Mouse (Mus musculus) 3T3-L1 (cell line): ENCODE data around the gene Dera.
A peak's percentile ranks its signal among the peaks of the same experiment; 100 is the strongest.

Experiments used
- DNase-seq: peaks from one replicate; pipeline ENCODE4 v3.0.0-alpha.2; 2015; ENCODE audit warnings: low read depth, low spot score

Gene Dera

DNA sequence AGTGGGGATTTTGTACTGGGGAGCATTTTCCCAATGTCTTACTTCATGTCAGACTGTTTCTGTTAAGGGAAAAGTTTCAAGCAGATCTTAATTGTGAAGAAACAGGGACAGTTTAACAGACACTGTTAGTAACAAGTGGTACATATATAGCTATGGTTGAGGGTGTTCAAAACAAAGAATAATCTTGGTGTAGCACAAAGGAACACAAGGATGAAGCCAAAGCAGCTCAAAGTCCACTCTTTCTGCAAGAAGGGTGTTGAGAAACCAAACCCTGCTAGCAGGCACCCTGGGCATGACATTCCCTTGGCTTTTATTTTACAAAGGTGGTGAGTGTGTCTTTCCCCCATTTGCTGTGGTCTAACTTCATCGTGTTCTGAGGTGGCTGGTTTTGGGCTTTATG, 3.5 kb downstream of the Dera start:
- no peak for DNase-seq

DNA sequence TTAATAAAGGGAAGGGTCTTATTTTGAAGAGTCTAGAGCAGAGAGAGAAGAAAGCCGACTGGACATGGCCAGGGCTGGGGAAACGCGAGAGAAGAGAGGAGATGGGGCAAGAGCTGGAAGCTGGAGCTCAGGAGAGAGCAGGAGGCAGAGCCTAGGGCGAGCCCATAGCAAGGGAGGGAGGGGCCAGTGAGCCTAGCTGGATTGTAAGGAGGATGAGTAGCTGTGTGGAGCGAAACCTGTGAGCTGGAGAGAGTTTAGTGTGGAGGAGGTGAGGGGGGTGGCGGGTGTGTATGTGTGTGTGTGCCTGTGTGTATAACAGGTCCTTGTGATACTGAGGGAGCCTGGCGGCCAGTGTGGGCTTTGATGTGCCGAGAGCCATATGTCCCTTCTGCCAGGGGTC, 5.3 kb downstream of the Dera start:
- no peak for DNase-seq

DNA sequence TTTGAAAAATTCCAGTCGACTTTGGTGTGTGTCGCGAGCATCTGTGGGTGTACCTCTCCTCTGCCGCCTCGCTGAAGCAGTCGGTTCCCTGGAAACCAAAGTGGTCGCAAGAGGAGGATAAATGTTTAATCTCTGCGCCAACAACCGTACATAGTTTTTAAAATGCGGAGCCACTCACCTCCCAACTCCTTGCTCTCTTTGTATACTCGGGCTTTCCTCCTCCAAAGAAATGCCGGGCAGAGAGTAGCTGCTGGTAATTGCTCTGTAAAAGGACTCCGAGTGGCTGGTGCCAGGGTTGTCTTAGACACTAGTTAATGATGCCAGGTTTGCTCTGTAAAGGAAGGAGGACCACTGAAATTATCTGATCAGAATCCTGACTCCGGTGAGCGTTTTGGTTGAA, 6.6 kb downstream of the Dera start:
- DNase-seq, result no peak

DNA sequence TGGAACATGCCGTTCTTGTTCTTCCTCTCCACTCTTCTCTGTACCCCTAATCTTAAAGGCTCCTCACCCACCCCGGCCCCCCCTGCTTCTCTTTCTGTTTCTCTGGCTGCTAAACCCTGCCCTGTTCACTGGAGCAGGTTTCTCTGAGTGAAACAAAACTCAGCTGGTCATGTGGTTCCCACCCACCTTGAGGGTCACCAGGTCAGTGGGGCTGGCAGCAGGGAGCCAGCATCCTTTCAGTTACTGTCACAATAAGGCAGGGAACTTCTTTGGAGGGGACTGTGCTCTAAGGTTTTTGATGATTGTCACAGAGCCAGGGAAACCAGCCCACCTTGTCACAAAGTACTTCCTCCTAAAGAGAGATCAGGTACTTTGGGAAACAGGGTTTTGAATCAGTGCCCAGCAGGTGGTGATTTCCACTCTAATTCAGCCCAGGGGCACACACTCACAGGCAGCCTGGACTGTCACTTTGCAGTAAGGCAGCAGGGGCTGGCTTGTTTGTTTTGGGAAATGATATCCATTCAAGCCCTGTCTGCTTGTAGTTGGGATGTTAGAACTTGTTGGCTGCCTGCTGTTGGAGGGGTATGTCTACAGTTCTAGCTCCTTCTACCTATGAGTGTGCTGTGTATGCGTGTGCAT, 10.3 kb downstream of the Dera start:
- DNase-seq, result no peak

DNA sequence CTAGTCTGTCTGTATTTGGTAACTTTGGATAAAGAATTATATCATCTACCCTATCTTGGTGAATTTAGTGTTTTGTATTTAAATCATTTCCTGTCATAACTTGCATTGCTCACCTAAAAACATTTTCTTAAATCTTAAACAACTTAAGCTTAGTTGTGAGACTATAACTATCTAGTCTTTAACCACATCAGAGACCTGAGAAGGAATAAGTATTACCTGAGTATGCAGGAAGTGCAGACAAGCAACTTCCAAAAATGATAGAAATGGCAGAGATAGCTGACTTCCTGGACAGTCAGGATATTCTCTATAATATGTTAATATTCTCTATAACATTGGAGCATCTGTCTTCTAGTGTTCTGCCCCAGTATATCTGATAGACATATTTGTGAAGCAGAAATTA, 11.8 kb downstream of the Dera start:
- no peak for DNase-seq

DNA sequence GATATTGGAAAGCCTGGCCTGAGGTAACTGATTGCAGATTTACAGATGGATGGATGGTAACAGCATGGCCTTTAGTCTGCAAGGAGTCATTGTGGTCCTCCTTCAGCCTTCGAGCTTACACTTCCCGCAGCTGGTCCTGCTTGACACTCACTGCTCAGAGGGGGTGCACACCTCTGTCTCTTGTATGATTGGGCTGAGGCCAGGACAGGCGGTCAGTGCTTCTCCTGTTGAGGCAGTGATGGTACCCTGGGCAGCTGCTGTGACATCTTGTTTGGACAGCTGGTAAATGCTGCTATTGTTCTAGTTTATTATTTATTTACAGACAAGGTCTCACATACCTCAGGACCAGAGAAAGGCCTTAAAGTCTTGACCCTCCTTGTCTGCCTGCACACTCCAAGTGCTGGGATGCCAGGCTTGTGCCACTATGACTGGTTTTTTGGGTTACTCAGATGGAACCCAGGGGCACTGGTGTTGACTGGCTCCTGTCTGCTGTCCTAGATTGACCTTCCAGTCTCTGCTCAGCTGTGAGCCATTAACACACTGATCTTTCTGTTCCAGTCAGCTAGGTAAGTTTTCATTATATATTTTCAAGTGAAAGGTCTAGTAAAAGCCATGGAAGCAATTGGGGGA, 17.4 kb downstream of the Dera start:
- no peak for DNase-seq

DNA sequence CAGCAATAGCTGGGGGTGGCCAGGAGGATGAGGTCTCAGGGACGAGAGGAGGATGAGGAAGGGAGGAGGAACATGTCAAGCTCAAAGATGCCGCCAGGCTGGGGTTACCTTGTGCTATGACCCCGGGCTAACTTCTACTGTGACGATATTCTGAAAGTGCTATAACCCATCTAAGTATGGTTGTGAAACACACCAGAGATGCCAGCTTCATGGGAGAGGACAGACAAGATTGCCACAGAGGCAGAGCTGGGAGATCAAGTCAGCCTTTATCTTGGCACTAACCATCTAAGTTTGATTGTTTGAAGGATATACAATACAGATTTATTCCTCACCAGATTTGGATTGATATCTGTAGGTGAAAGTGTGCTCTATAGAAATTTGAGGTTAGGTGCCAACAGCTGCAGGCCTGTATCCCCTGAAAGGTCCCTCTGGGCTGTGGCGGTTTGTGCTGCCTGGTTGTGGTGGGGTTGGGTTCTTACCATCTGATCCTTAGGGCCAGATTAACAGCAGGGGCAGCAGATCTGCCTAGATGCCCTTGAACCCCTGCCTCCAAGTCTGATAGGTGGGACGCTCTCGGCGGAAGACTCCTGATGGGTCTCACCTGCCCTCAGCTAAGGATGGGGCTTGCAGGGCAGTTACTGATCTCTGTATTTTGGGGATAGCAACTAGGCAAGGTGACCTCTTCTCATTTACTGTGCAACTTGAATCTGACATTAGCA, 18.7 kb downstream of the Dera start:
- DNase-seq, result no peak

DNA sequence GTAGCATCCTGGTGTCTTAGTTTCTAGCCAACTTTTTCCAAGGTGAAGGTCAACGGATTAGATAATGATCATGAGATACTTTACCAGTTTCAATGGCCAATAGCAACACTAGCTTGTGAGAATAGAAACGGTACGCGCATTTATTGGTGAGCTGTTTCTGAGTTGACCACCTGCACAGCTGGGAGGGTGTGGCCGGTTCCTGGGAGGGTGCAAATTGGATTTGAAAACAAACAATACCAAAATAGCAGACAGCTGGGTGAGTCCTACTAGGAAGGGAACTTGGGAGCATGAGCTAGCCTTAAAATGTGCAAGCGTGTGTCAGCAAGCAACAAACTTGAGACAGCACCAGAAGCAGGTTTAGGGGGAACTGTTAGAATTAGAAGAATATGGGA, 19.3 kb downstream of the Dera start:
- DNase-seq, result no peak

DNA sequence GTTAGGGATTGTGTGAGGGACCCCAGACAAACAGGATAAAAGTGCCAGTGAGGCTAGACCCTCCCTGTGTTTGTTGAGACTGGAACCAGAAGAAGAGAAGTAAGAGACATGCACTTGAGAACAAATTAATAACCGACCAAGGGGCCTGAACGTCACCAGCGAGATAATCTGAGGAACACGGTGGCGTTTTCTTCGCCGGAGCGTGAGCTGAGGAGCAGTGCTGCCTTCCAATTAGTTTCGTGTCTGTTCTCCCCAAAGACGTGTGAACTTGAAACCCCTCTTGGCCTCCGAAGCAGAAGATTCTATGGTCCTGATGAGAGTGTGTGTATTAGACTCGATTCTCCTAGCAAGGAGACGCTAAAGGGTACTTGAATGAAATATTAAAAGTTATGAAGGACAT, 19.8 kb downstream of the Dera start:
- DNase-seq, result no peak

DNA sequence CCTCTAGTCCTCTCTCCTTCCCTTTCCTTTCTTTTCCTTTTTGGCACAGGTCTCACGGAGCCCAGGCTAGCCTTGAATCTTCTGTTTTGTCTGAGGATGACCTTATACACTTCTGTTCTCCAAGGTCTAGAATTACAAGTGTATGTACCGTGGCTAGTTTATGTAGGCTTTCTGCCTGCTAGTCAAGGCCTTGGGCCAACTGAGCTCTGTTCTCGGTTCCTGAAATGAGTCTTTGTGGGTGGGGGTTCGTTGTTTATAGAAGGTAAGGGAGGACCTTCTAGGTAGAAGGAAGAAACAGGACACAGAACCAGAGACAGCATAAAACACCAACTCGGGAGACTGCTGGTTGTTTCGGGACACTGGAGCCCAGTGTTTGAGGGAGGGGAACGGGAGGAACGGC, 20.8 kb downstream of the Dera start:
- DNase-seq, result no peak

DNA sequence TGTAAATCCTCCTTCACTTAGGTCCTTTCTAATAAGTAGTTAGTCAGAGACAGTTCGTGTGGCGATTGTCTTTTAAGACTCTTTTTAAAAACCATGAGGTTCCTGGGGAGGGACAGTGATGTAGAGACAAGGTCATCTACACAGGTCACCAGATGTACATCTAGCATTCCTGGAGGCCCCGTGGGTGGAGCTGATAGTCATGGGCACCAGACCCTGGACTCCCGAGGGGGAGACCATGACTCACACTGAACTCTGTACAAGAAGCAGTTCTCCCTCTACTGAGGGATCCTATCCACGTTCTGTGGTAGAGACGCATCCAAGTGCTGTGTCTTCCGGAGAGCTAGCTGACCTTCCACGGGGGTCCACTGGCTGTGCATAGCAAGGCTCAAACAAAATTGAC, 22.6 kb downstream of the Dera start:
- peak; percentile 65 for DNase-seq

DNA sequence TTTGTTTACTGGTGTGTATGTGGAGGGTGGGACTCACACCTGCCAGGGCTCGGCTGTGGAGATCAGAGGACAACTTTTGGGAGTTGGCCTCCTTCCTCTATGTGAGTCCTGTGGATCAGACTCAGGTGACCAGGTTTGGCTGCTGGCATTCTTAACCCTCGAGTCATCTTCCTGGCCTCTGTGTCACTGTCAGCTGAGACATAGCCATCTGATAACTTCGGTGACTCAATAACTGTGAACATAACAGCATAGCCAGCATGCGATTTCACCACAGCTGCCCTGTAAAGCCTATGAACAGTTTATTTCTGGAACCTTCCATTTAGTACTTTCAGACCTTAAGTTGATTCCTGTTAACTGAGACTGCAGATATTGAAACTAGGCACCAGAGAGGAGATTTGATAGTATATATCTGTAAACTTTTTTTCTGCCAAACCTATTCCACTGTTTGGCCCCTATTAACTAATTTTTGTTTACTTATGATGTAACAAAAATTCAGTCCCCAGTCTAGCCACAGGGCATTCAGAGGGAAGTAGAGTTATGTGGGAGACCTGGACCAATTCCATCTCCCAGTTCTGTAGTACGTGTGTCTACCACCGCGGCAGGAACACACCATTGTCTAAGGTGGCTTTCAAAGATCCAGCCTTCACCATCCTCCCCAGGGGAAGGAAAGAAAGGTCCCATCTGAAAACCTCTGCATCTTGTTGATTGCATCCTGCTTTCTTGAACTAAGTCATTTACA, 29.7 kb downstream of the Dera start:
- DNase-seq, result peak; percentile 83

DNA sequence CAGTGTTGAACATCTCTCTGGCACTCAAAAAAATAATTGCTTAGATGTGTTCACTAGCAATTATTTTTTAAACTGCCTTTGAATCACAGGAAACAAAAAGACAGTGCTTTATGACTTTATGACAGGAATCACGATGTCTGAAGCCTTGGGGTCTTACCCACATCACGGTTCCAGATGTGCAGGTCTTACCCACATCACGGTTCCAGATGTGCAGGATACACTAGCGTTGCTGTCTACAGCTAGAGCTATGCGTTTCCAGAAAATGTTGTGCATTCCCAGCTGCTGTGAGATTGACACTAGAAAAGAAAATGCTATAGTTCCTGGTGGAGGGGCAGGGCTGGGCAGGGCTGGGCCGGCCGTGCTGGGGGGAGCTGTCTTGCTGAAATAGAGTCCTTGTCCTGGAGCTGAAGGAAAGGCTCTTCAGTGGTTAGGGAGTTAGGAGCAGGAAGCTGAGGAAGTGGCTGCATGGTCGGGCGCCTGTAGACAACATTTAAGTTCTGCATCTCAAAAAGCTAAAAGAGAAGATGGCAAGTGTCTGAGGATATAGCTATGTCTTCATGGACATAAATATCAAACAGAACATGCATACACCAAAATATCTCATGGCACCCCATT, 34.7 kb downstream of the Dera start:
- DNase-seq, result no peak

DNA sequence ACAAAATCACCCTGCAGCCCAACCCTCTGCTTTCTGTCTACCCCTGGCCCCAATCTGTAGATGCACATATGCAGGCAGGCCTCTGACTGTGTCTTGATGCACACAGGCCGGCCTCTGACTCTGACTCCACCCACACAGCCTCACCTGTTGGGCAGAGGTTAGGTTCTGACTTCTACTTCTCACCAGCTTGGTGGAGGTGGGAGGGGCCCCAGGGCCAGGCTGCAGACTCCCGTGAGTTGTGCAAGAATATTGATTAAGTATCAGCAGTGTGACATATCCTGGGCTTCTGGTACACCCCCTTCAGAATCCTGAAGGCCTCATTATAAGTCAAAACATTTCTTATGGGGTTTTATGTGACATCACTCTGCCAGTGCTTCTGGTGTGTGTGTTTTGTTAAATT, 35.3 kb downstream of the Dera start:
- DNase-seq, result no peak

DNA sequence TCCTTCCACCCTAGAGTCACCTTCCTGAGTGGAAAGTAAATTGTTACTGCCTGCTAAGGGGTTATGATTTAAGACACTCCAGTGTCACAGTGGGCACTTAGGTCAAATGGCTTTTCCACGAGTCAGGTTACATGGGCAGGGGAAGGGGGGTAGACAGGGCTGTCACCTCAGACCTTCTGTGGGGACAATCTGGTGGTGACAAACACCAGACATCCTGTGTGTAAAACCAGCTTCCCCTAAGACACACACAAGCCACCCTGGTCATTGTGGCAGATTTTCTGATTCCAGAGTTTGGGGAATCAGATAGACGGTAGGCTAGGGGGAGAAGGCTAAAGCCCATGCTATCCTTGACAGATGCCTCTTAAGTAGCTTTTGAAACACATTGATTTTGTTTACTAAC, 41.1 kb downstream of the Dera start:
- DNase-seq, result no peak

DNA sequence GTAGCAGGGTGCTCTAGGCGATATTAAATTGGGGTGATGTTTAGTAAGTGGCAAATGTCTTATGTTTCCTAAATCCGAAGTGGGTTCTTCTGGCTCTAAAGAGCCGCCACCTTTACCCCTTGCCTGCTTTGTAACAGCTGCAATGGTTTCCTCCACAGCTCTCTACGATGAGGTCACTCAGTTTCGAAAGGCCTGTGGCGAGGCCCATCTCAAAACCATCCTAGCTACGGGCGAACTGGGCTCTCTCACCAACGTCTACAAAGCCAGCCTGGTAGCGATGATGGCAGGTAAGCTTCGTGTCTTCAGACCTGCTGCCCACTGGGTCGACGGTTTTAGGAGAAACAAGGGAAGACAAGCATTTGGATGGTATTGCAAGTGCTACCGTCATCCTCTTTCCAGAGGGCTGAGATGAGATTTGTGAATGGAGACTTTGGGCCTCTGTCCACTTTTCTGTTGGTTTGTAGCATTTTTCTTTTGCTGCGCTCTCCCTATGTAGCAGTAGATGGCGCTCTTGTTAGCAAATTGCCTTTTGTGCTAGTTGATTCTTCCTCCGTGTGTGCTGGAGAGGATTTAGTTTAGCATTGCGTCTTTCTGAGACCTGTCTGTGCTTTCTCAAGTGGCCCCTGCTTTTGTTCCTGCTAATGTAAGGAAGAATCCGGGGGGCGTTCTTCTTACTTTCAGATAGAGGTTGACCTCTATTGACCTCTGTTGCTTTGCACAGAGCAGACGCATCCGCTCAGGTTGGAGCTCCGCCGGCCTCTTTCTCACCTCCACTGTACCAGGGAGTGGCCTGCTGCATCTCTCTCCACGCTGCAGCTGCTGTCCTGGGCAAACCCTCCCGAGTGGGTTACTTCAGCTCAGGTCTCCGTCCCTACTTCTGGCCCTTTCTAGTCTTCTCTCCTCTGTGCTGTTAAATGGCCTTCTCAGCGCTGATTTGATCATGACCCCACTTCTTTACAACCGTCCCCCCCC, 42.5 kb downstream of the Dera start:
- DNase-seq, result peak; percentile 52

DNA sequence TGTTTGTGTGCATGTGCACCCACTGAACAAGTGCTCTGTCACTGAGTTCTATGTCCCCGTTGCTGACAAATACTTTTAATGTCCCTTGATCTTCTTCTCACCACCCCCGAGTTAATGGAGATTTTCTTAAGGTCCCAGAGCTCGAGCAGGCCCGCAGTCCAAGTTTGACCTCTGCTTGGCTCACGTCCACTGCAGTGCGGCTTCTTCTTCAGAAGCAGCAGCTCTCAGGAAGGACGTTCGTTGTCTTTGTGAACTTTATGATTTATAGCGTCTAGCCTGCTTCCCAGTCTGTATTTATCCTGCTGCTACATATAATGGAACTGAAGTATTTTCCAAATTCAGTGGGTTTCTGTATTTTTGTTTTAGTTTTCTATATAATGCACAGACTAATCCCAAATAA, 44.9 kb downstream of the Dera start:
- DNase-seq, result no peak

DNA sequence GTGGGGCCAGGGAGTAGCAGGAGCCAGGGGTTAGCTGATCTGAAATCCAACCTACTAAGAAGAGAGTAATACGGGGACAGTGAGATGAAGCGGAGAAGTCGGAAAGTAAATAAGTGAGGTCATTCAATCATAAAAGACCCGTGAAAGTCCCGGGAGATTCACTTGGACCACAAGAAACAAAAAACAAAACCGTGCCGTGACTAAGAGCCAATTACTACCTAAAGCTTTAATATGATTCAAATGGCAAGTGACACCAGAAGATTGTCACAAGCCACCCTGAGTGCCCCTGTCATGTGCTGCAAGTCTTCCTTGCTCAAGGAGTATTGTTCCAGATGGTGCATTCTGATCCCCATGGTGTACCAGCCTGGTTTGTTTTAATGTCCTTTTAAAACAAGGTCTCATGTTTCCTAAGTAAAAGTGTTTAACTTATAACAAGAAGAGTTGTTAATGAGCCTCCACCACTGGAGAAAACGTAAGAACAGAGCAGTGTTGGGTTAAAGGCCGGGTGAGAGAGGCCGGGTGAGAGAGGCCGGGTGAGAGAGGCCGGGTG, 49.2 kb downstream of the Dera start:
- no peak for DNase-seq

DNA sequence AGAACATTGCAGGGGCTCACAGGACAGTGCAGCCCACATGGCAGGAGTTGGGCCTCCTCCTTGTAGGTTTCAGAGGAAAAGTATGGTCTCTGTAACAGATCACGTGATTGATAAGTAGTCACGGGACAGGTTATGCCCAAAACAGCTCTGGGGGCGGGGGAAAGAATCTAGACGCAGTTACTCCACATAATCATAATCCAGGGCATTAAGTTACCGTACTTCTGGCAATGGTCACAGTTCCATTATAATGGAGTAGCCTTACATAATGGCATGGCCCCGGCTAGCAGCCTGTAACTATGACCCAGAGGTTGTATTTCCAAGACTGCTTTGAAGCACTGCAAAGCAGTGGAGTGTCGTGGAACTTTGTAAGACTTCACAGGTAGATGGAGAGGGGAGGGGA, 49.8 kb downstream of the Dera start:
- no peak for DNase-seq

DNA sequence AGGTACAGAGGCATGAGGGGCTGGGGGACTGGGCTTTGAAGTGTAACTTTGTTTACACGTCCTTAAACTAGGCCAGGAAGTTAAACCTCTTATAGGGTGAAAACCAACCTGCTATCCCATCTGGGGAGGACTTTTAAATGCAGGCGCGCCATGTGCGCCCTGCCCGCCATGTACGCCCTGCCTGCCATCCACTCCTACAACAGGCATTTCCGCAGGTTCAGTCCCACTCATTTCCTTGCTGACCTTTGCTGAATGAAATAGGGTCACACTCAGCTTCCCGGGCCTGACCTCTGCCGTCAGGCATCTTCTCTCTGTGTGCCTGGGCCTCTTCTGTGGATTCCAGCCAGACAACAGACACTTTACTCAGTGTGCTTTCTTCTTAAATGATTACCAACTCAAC, 50.3 kb downstream of the Dera start:
- no peak for DNase-seq

DNA sequence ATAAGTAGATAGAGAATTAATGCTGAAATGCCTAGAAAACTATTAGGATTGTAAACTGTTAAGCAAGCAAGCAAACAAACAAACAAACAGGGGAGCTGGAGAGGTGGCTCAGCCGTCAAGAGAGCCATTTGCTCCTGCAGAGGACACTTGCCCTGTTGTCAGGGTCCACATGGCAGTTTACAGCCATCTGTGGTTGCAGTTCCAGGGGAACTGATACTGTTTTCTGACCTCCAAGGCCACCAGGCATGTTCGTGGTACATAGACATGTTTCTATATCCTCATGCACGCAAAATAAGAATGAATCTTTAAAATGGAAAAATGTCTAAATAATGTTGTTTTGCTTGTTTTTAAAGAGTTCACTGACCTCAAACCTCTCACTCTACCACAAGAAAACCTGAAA, 52.0 kb downstream of the Dera start:
- no peak for DNase-seq
